In genomic region chr15:79244071-79244893, GRCm38 (mm10) we compare ENCODE assay signal across 9 mouse cellular contexts. TPM values are rescaled to one million over a fixed set of nuclear protein-coding genes. Genes with fewer than 3 reads are reported as not detected.
DNase-seq lines count a peak whose midpoint lies in the region; ATAC-seq and TF ChIP-seq lines count a peak whose summit lies in the region.
"Had no signal": no experiment of that assay in that cellular context is flagged by ENCODE, and none has a peak within 500 bp of the region (broad histone marks: within the 10 kb centered on the region; RNA-seq: fewer than 3 reads in every experiment).

No protein-coding gene starts in this region.

- H3K4me1 ChIP-seq in kidney, embryonic 16.5 days (ENCODE audit: insufficient read depth, low read length), result peaks cover 5% of the 10 kb centered on the region; the same call in 1 of the 2 replicates
- peaks cover 23% of the 10 kb centered on the region for H3K4me1 ChIP-seq in bone marrow macrophage, adult 2 months (ENCODE audit: control insufficient read depth, insufficient read depth, low read length)
- peaks cover 24% of the 10 kb centered on the region for H3K4me1 ChIP-seq in heart, embryonic 16.5 days (ENCODE audit: control insufficient read depth, insufficient read depth, low read length)
- H3K4me1 ChIP-seq in midbrain, embryonic 16.5 days (ENCODE audit: control insufficient read depth, insufficient read depth, low read length), result no peaks in the 10 kb centered on the region

- DNase-seq in kidney, adult 8-10 months, result peak; percentile 37 to 68
- no peak for DNase-seq in spleen, adult 12 weeks (ENCODE audit: low spot score)
- DNase-seq in right cerebral cortex, adult 18-20 months, result no peak
- DNase-seq: layer of hippocampus, postnatal 36 days had no signal

- TF ChIP-seq CTCF in bone marrow macrophage, adult 2 months (IDR thresholded peaks at IDR 0.05; ENCODE audit: low read depth, low read length), result no peak

- H3K27me3 ChIP-seq in kidney, embryonic 16.5 days (ENCODE audit: insufficient read depth, low read length), result no peaks in the 10 kb centered on the region
- H3K27me3 ChIP-seq in heart, embryonic 16.5 days (ENCODE audit: control insufficient read depth, insufficient read depth, low read length), result no peaks in the 10 kb centered on the region
- no peaks in the 10 kb centered on the region for H3K27me3 ChIP-seq in midbrain, embryonic 16.5 days (ENCODE audit: control insufficient read depth, insufficient read depth, low read depth, low read length)

- ATAC-seq in kidney, embryonic 16.5 days (ENCODE audit: low FRiP score, low TSS enrichment), result no peak
- no peak for ATAC-seq in heart, embryonic 16.5 days (replicated peaks; ENCODE audit: extremely low read depth, insufficient read depth, low FRiP score)
- ATAC-seq in midbrain, embryonic 16.5 days, result no peak
- ATAC-seq in megakaryocyte progenitor cell, adult 5-6 weeks (replicated peaks; ENCODE audit: poor library complexity), result no peak

- peaks cover 57% of the 10 kb centered on the region for H3K36me3 ChIP-seq in kidney, embryonic 16.5 days (ENCODE audit: insufficient read depth, low read length)
- peaks cover 51% of the 10 kb centered on the region for H3K36me3 ChIP-seq in heart, embryonic 16.5 days (ENCODE audit: control insufficient read depth, insufficient read depth)
- peaks cover 34% of the 10 kb centered on the region for H3K36me3 ChIP-seq in midbrain, embryonic 16.5 days (ENCODE audit: control insufficient read depth, insufficient read depth, low read length)

- no peak overlapping the region for H3K27ac ChIP-seq in kidney, embryonic 16.5 days (ENCODE audit: low read length)
- peak overlapping the region; percentile 29; the same call in 1 of the 2 replicates for H3K27ac ChIP-seq in bone marrow macrophage, adult 2 months (ENCODE audit: insufficient read depth, low read depth, low read length)
- peak overlapping the region; percentile 98 for H3K27ac ChIP-seq in heart, embryonic 16.5 days (ENCODE audit: low read length)
- H3K27ac ChIP-seq in midbrain, embryonic 16.5 days (ENCODE audit: low read length), result no peak overlapping the region

- no peaks in the 10 kb centered on the region for H3K9me3 ChIP-seq in kidney, embryonic 16.5 days (ENCODE audit: low read length)
- H3K9me3 ChIP-seq in heart, embryonic 16.5 days (replicated peaks; ENCODE audit: control insufficient read depth, low read length), result peaks cover 2% of the 10 kb centered on the region; the same call in 1 of the 2 replicates
- no peaks in the 10 kb centered on the region for H3K9me3 ChIP-seq in midbrain, embryonic 16.5 days (replicated peaks; ENCODE audit: control insufficient read depth, low read length, poor library complexity, severe bottlenecking)

- no peak; the same call in 1 of the 2 replicates for TF ChIP-seq POLR2A in bone marrow macrophage, adult 2 months (IDR thresholded peaks at IDR 0.05; ENCODE audit: borderline replicate concordance, low read depth, low read length)

- no peak overlapping the region for H3K4me3 ChIP-seq in kidney, embryonic 16.5 days (ENCODE audit: low read length)
- no peak overlapping the region for H3K4me3 ChIP-seq in bone marrow macrophage, adult 2 months (ENCODE audit: insufficient read depth, low read length)
- H3K4me3 ChIP-seq in heart, embryonic 16.5 days (ENCODE audit: low read length), result no peak overlapping the region
- no peak overlapping the region for H3K4me3 ChIP-seq in midbrain, embryonic 16.5 days (ENCODE audit: low read depth, low read length)

- WGBS in kidney, embryonic 16.5 days, result 78% methylated on average over 7 of the region's 7 CpGs
- 56% methylated on average over 7 of the region's 7 CpGs for WGBS in heart, embryonic 16.5 days
- WGBS in midbrain, embryonic 16.5 days, result 72% methylated on average over 7 of the region's 7 CpGs

- no peak overlapping the region for H3K9ac ChIP-seq in kidney, embryonic 16.5 days (replicated peaks; ENCODE audit: low read length)
- H3K9ac ChIP-seq in heart, embryonic 16.5 days (ENCODE audit: low read length), result peak overlapping the region; percentile 47
- 0 out of 2 replicates have a peak overlapping the region, but pooled peaks have one; percentile 16 for H3K9ac ChIP-seq in midbrain, embryonic 16.5 days (ENCODE audit: low read depth, low read length)

- H3K4me2 ChIP-seq in kidney, embryonic 16.5 days (replicated peaks; ENCODE audit: low read depth, low read length), result no peak overlapping the region
- no peak overlapping the region for H3K4me2 ChIP-seq in heart, embryonic 16.5 days (ENCODE audit: low read depth, low read length)
- no peak overlapping the region for H3K4me2 ChIP-seq in midbrain, embryonic 16.5 days (ENCODE audit: low read length)

RNA-seq across cellular contexts. Expression of gene Slc16a8, which starts 10.3 kb away (rescaled TPM):
- polyA plus RNA-seq in kidney, embryonic 16.5 days (2015; fragmentation: Nextera tagmentation; extraction: Ambion mirVana), result 0.24 and 0.30 TPM in 2 replicates
- not detected in 2 replicates for polyA plus RNA-seq in bone marrow macrophage, adult 2 months (2012; ENCODE audit: insufficient read depth, insufficient read length, missing spikeins)
- 0.47 and 0.95 TPM in 2 replicates for polyA plus RNA-seq in heart, embryonic 16.5 days (2015; fragmentation: Nextera tagmentation; extraction: Ambion mirVana)
- 0.40 and 0.61 TPM in 2 replicates for polyA plus RNA-seq in midbrain, embryonic 16.5 days (2015; fragmentation: Nextera tagmentation; extraction: Ambion mirVana)
- total RNA-seq in megakaryocyte progenitor cell, adult 5-6 weeks (2015), result not detected in 2 replicates
- not detected in 2 replicates for total RNA-seq in megakaryocyte progenitor cell, adult 5-6 weeks (2017)

RNA-seq across cellular contexts. Expression of gene Gm49486, which starts 15.1 kb away (rescaled TPM):
- 0.55 and 0.72 TPM in 2 replicates for polyA plus RNA-seq in kidney, embryonic 16.5 days (2015; fragmentation: Nextera tagmentation; extraction: Ambion mirVana)
- not detected in 2 replicates for polyA plus RNA-seq in bone marrow macrophage, adult 2 months (2012; ENCODE audit: insufficient read depth, insufficient read length, missing spikeins)
- 0.63 and 0.67 TPM in 2 replicates for polyA plus RNA-seq in heart, embryonic 16.5 days (2015; fragmentation: Nextera tagmentation; extraction: Ambion mirVana)
- 0.47 and 1.3 TPM in 2 replicates for polyA plus RNA-seq in midbrain, embryonic 16.5 days (2015; fragmentation: Nextera tagmentation; extraction: Ambion mirVana)
- total RNA-seq in megakaryocyte progenitor cell, adult 5-6 weeks (2015), result 0.22 and 0.46 TPM in 2 replicates
- not detected in 2 replicates for total RNA-seq in megakaryocyte progenitor cell, adult 5-6 weeks (2017)

RNA-seq across cellular contexts. Expression of gene Pick1, which starts 15.3 kb away (rescaled TPM):
- 56.9 and 57.8 TPM in 2 replicates for polyA plus RNA-seq in kidney, embryonic 16.5 days (2015; fragmentation: Nextera tagmentation; extraction: Ambion mirVana)
- 11.4 and 13.0 TPM in 2 replicates for polyA plus RNA-seq in bone marrow macrophage, adult 2 months (2012; ENCODE audit: insufficient read depth, insufficient read length, missing spikeins)
- 36.5 and 37.9 TPM in 2 replicates for polyA plus RNA-seq in heart, embryonic 16.5 days (2015; fragmentation: Nextera tagmentation; extraction: Ambion mirVana)
- 109 and 110 TPM in 2 replicates for polyA plus RNA-seq in midbrain, embryonic 16.5 days (2015; fragmentation: Nextera tagmentation; extraction: Ambion mirVana)
- total RNA-seq in megakaryocyte progenitor cell, adult 5-6 weeks (2015), result 4.1 and 8.3 TPM in 2 replicates
- 8.8 and 9.0 TPM in 2 replicates for total RNA-seq in megakaryocyte progenitor cell, adult 5-6 weeks (2017)

RNA-seq across cellular contexts. Expression of gene Baiap2l2, which starts 41.1 kb away (rescaled TPM):
- polyA plus RNA-seq in kidney, embryonic 16.5 days (2015; fragmentation: Nextera tagmentation; extraction: Ambion mirVana), result 12.5 and 17.7 TPM in 2 replicates
- polyA plus RNA-seq in bone marrow macrophage, adult 2 months (2012; ENCODE audit: insufficient read depth, insufficient read length, missing spikeins), result not detected in 2 replicates
- 14.2 and 17.3 TPM in 2 replicates for polyA plus RNA-seq in heart, embryonic 16.5 days (2015; fragmentation: Nextera tagmentation; extraction: Ambion mirVana)
- polyA plus RNA-seq in midbrain, embryonic 16.5 days (2015; fragmentation: Nextera tagmentation; extraction: Ambion mirVana), result 1.3 and 3.6 TPM in 2 replicates
- total RNA-seq in megakaryocyte progenitor cell, adult 5-6 weeks (2015), result 0.27 and 0.34 TPM in 2 replicates
- not detected in 2 replicates for total RNA-seq in megakaryocyte progenitor cell, adult 5-6 weeks (2017)

Comparison
In these comparisons a context has a peak if more than half of its experiments do, and no peak if none do; other contexts are left out.
1. DNase-seq: peak in kidney, adult 8-10 months (2 of 2); none in spleen, adult 12 weeks (single experiment) and right cerebral cortex, adult 18-20 months (single experiment).
2. H3K27ac ChIP-seq: peak in bone marrow macrophage, adult 2 months (single experiment) and heart, embryonic 16.5 days (single experiment); none in kidney, embryonic 16.5 days (single experiment) and midbrain, embryonic 16.5 days (single experiment).